Mouse (Mus musculus) kidney, adult 8-10 months (tissue): ENCODE measurements at regions not wholly inside any gene's neighbourhood (a gene's known extent, or its start where the extent isn't known, plus 50 kb on each side); places are given as distances from the start of the nearest gene placed in this dataset.
A peak's percentile ranks its signal among the peaks of the same experiment; 100 is the strongest.

ENCODE experiments used
- DNase-seq, 2 experiments: peaks; one replicate each; pipeline ENCODE4 v3.0.0; 2022

DNA sequence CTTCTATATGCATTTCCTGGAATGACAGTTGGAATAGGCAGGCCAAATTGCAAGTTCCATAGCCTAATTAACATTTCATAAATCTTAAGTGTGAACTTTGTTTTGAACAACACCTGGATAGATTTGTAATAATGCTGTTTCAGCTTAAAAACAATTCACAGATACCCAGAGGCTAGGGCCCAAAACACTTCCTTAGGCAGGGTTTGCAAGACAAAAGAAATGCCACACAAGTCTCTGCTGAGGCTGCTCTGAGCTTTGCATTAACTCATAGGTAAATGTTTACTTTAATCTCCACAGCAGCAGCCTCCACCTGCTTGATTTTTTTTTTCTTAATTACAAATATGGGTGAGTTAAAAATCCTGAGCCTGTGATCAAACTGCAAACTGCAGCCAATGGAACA is 118.4 kb downstream of the Gnat3 start:
- no peak for DNase-seq

GRCm38 (mm10) chr5:18082219-18082618 is 119.9 kb downstream of the Gnat3 start:
- DNase-seq: no peak

GRCm38 (mm10) chr5:18083789-18084188 is 121.4 kb downstream of the Gnat3 start:
- DNase-seq: no peak

GRCm38 (mm10) chr5:18085456-18085855 is 123.1 kb downstream of the Gnat3 start:
- no peak for DNase-seq

DNA sequence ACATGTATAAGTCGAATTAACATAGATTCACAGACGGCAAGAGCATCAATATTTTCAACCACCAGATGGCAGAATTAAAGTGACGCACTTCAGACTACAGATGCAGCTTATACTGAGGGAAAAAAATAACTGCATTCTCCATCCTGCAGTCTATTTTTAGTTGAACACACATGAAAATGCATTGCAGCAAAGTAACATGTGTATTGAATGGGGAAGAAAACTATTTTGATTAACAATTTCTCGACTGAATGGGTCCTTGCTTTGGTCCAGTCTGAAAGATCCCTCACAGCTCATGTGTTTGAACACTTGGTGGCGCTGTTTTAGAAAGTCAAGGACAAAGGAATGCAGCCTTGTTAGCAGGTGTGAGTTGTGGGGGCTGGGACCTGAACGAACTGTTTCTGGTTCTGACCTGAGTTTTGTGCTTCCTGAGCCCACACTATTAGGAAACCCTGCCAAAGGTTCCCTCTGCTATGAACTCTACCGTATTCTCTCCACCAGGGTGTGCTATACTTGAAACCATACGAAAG is 125.6 kb downstream of the Gnat3 start:
- peak; percentile 74 to 78 for DNase-seq

DNA sequence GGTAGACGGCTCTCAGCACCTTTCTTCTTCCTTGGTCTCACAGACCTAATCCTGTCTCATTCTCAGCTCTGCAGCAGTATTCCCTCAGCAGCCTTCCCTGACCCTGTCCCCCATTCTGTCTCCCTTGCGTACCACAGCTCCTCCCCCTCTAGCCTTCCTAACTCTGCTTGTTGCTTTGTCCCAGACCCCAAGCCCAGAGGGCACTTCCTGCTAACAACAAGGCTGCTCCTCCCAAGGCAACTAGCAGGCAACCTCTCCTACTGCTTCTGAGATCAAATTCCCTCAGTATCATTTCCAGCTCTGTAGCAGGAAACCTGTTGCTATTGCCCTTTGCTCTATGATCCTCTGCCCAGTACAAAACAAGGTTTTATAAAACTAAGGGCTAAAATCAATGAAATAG is 127.6 kb downstream of the Gnat3 start:
- peak; percentile 26 for DNase-seq

DNA sequence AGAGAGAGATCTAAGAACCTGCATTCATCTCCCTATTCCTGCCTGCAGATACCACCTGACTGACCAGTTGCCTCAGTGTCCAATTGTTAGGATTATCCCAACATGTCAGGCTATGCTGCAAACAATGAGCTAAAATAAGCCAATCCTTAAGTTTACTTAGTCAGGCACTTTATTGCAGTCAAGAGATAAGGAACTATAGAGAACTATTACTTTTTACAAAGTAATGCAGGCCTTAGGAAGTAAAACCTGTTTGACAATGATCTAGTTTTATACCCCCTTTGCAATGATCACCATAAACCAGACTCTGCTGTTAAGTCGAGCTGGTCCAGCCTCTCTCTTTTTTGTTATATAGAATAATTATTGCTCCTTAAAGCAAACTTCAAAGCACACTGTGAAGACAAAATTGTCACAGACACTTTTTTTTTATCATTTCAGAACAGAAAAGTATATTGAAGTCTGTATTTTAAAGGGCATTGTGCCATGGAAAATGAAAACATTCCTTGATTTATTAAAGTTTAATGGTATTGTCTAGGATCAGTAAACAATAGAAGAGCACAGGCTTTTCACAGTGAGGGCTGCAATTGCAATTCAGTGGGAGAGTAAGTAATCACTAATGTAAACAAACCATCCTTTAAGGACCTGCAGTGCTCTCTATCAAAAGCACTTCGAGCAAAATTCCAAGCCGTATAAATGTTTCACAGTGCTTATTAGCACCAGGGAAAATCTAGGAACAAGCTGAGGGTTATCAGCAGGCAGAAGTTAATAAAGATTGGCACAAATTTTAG is 152.7 kb downstream of the Gnat3 start:
- DNase-seq: no peak

DNA sequence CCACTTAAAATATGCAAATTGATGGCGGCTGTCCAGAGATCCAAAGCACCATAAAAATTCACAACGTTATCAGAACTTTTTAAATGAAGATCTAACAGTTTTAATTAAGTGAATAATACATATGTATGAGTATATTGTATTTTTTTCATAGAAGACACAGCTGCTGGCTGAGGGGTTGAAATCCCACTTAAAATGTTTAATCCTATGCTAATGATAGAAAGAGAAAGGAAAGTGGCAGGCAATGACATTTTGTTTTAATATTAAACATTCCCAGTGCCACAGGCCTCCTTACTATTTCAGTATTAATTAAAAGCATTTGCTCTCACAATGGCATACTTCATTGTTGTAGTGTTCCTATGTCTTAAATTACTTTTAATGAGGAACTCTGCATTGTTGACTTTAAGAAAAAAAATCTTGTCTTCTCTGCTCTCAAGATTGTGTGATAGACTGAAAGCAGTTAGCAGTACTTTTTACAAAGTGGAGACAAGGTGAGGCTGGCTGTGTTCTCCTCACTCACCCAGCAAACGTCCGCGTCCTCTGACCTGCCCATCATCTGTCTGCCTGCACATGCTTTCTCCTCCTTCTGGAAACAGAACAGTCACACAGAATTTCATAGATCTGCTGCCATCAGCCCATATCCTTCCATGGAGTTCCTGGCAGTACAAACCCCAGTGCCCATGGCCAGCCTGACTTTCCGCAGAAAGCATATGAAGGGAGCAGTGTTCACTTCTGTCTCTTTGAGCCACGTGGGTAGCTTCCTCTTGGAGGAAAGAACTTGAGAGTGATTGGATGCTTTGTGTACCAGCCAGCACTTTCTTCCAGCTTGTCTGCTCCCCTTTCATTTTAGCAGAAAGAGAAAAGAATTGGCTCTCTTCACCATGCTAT is 173.7 kb downstream of the Gnat3 start:
- no peak for DNase-seq

DNA sequence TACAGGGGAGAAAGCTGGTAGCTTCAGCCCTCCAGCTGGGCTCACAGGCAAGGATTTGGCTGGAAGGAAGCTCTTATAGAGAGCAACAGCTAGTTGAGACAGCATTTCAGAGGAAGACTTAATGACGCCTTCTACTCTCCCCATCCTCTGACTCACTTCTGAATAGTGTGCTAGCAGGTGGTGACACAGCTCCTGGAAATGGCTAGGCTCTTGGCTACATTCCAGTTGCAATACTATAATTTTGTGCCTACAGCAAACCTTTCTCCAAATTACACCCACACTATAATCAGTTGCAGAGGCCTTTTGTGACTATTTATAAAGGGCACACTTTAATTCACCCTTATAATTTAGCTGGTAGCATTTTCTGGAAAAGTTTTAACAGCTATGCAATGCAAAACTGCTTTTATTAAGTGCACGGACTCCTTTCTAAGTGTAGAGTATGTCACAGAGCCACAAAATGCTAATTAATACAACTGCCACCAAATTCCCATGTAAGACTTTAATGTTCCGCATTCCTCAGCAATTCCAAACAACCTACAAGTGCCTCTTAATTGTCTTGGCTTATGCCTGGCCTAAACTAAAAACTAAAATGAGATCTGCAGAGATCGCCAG is 175.2 kb downstream of the Gnat3 start:
- peak in 1 of 2 experiments; percentile 14 for DNase-seq

DNA sequence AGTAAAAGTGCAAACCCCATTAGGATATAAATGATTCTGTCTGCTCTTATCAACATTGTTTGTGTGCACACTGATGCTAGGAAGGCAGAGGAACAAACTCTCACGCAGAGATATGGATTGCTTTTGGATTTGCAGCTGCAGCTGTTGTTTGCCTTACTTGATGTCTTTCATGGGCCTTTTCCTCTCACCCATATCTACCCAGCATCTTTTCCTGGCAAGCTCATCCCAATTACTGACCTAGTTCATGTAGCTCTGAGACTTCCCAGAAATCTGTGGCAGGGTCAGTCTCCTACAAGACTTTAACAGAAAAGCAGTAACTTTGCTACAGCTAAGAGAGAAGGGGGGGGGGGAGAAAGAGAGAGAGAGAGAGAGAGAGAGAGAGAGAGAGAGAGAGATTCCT is 189.9 kb downstream of the Gnat3 start:
- DNase-seq: no peak

DNA sequence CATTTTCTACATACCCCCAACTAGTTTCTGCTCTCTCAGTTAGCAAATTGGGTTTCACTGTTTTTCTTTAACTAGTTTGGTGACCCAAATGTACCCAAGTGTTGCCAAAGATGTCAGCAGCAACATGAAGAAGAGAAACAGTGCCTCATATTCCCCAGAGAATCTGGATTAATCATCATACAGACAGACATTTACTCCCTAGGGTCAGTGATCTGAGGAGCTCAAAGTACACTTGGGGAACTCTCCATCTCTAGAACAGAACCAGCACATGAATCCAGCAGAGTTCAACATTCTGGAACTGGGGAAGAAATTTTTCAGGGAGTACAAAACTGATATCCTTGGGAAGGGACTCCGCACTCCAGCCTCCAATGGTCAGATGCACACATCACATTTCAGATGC is 191.4 kb downstream of the Gnat3 start:
- peak; percentile 43 to 87 for DNase-seq

DNA sequence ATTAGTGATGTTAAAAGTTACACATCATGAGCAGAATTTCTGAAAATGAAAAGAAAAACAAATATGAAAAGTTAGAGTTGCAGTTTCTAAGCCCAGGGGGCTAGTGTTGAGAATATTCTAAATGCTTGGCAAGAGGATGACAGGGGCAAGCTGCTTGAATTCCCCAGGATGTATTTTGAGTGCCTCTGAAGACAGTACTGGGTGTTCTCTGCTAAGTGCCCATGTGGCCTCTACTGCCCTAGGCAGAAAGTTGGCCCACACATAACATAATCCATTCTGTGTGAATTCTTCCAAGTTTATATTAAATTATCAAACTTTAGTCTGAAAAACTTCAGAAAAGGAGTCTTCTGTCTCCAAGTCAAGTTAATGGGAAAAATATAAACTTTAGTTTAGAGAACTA is 196.6 kb downstream of the Gnai1 start:
- DNase-seq: no peak

DNA sequence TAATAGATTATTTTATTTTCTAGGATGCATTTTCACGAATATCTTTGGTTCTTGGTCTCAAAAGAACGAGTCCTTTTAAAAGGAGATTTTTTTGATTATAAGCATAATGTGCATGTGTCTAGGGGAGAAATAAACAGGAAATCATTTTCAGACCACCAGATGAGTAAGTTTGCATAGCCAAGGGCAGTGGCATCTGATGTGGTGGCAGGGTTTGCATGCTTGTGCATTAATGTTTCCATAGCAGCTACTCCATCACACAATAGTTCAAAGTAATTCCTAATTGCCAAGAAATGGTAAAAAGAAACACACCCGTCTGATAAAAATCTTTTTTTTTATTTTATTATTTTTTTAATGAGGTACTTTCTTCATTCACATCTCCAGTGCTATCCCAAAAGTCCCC is 182.3 kb downstream of the Gnai1 start:
- DNase-seq: no peak

- no peak for DNase-seq
Measured at GRCm38 (mm10) chr5:18211395-18212057, 148.6 kb downstream of the Gnai1 start.
